Mouse (Mus musculus): ENCODE results near the gene Cct7.

DNA sequence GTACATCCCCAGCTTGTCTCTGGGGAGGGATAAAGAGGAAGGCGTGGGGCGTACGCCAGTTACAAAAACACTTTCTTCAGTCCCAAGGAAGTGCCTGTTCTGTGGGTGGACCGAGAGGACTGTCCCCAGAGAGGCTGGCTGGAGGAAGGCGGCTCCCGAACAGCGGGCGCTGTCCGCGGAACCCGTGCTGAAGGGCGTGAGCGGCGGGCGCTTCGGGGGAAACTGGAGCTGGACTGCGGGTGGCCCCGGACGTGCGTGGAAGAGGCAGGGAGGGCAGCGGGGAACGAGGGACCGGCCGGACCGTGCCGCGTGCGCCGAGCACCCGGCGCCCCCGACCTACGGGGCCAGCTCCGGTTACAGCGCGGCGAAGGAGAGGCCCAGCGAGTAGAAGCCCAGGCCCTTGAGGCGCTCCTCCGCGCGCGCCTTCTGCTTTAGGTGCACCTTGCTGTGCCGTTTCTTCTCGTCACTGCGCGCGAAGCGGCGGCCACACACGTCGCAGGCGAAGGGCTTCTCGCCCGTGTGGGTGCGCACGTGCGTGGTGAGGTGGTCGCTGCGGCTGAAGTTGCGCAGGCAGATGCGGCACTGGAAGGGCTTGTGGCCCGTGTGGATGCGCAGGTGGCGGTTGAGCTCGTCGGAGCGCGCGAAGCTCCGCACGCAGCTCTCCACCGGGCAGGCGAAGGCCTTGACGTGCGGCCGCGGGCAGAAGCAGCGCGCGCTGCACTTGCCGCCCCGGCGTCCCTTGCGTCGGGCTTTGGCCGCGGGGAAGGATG is 60.2 kb downstream of the Cct7 start:
- TF ChIP-seq CTCF (IDR thresholded peaks at IDR 0.05; ENCODE audit: low read depth, low read length) (no peak), POLR2A (IDR thresholded peaks at IDR 0.05; ENCODE audit: borderline replicate concordance, low read depth, low read length) (no peak)

Data from bone marrow macrophage, adult 2 months (primary cell).